Mouse (Mus musculus) heart, embryonic 15.5 days (tissue): ENCODE measurements around the gene Hist1h2bj. TPM values are rescaled to one million over a fixed set of nuclear protein-coding genes. Genes with fewer than 3 reads are reported as not detected.
"Not testable (repeated sequence)": the region's sequence is repeated elsewhere in the genome, so short reads cannot be mapped to it uniquely, and the experiment has no call there.

Experiments
- ATAC-seq: fragments of 200-750 bp; cut with Nextera tagmentation; replicated peaks from 2 replicates; pipeline ENCODE4 v1.8.0; 2017; ENCODE audit warnings: low read depth, moderate TSS enrichment; ENCODE audit not compliant: insufficient number of reproducible peaks, insufficient read depth, low FRiP score
- H3K27ac ChIP-seq: fragments of 300-500 bp; sonication (generic); 2 replicates; pipeline ENCODE4 v1.5.1; 2015; ENCODE audit warnings: mild to moderate bottlenecking, inconsistent platforms
- H3K27me3 ChIP-seq: fragments of 300-500 bp; sonication (generic); 2 replicates; pipeline ENCODE4 v1.6.1; 2015; ENCODE audit warnings: inconsistent platforms
- H3K36me3 ChIP-seq: fragments of 300-500 bp; sonication (generic); 2 replicates; pipeline ENCODE4 v1.6.1; 2015; ENCODE audit warnings: mild to moderate bottlenecking, inconsistent platforms
- H3K4me1 ChIP-seq: fragments of 300-500 bp; sonication (generic); replicated peaks from 2 replicates; pipeline ENCODE4 v1.6.1; 2015; ENCODE audit warnings: inconsistent platforms
- H3K4me2 ChIP-seq: fragments of 300-500 bp; sonication (generic); 2 replicates; pipeline ENCODE4 v1.6.1; 2015; ENCODE audit warnings: inconsistent platforms, mild to moderate bottlenecking, moderate library complexity
- H3K4me3 ChIP-seq: fragments of 300-500 bp; sonication (generic); 2 replicates; pipeline ENCODE4 v1.5.1; 2015; ENCODE audit warnings: mild to moderate bottlenecking, inconsistent platforms
- H3K9ac ChIP-seq: fragments of 300-500 bp; sonication (generic); 2 replicates; pipeline ENCODE4 v1.6.1; 2015; ENCODE audit warnings: mild to moderate bottlenecking, inconsistent platforms
- H3K9me3 ChIP-seq: fragments of 300-500 bp; sonication (generic); replicated peaks from 2 replicates; pipeline ENCODE4 v1.6.1; 2016; ENCODE audit warnings: inconsistent platforms
- WGBS: fragments of 180-500 bp; shearing (Covaris S2); methylation state at CpG from one replicate; pipeline ENCODE4 v1.1.7; 2015; ENCODE audit warnings: mixed read lengths; 5-methylcytosine and 5-hydroxymethylcytosine counted together
- polyA plus RNA-seq: library from polyadenylated mRNA; unstranded; fragments of >200 nt; fragmentation: Nextera tagmentation; extraction: Ambion mirVana; gene quantifications from 2 replicates; pipeline ENCODE4 v1.2.1, GENCODE M21; 2015

The Hist1h2bj gene
- polyA plus RNA-seq, 1 experiment from 2014 or later, result 2.8 TPM

DNA sequence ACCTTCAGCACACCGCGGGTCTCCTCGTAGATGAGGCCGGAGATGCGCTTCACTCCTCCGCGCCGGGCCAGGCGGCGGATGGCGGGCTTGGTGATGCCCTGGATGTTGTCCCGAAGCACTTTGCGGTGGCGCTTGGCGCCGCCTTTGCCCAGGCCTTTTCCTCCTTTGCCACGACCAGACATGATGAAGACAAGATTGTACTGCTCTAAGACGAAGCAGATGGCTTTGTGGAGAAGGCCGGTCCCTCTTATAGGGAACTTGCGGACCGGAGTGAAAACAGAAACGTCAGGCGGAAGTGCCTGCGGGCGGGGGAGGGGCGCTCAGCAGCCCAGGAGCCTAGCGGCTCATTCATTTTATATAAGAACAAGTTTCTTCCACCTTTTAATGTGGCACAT, 1.9 kb upstream of the Hist1h2bj start, which contains the start of gene Hist1h4i:
TSS of gene Hist1h4i (minus strand) at position 221 of the 395 bp plus-strand sequence.
- peak; percentile 57 for ATAC-seq
- not testable (repeated sequence) for H3K36me3 ChIP-seq, H3K27me3 ChIP-seq, H3K9me3 ChIP-seq
- under 1% methylated on average over 27 of the region's 27 CpGs for WGBS
- Histone ChIP-seq H3K4me3 (peak within 1 kb of the TSS; percentile 50), H3K4me1 (peaks cover 31% of the 10 kb centered on the region), H3K9ac (peak within 1 kb of the TSS; percentile 54), H3K4me2 (peak within 1 kb of the TSS; percentile 69), H3K27ac (peak within 1 kb of the TSS; percentile 83)

DNA sequence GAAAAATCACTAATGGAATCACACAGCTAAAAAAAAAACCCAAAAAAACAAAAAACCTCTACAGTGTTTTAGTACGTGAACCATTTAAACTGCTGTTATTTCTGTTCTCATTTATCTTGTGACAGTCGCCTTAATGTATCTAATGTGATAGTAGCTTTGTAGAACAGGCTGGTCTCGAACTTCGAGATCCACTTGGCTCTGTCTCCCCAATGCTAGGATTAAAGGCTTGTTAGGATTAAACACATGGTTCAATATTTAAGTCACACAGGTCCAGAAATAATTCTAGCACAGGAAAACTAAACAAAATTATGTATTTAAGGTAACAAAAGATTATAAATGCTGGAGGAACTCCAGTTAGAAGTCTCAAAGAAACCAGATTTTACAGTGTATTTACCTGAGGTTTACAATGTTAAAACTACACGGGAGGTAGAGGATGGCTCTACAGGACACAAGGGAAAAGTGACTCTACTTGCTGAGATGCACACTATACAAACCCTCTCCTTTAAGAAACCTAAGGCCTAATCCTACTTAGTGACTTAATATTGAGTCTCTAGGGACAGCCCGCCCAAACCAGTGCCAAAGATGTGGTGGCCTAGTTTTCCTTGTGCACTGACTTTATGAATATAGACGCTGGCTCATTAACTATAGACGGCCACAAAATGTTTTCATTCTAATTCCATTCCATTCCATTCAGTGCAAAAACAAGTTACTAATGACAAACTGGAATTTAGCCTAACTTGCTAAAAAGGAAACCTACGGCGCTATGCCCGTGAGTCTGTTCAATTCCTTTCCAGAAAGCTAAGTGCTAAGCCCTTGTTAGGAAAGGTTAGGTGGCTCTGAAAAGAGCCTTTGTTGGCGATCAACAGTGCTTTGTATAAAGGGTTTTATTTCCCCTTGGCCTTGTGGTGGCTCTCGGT, 1.1 kb upstream of the Hist1h2bj start:
- Histone ChIP-seq H3K27ac (peak overlapping the region; percentile 83), H3K4me2 (peak overlapping the region; percentile 69), H3K4me1 (peaks cover 24% of the 10 kb centered on the region), H3K9me3 (no peaks in the 10 kb centered on the region), H3K27me3 (no peaks in the 10 kb centered on the region), H3K4me3 (peak overlapping the region; percentile 46), H3K36me3 (no peaks in the 10 kb centered on the region), H3K9ac (peak overlapping the region; percentile 54)
- WGBS, result 5% methylated on average over 13 of the region's 13 CpGs
- no peak for ATAC-seq

DNA sequence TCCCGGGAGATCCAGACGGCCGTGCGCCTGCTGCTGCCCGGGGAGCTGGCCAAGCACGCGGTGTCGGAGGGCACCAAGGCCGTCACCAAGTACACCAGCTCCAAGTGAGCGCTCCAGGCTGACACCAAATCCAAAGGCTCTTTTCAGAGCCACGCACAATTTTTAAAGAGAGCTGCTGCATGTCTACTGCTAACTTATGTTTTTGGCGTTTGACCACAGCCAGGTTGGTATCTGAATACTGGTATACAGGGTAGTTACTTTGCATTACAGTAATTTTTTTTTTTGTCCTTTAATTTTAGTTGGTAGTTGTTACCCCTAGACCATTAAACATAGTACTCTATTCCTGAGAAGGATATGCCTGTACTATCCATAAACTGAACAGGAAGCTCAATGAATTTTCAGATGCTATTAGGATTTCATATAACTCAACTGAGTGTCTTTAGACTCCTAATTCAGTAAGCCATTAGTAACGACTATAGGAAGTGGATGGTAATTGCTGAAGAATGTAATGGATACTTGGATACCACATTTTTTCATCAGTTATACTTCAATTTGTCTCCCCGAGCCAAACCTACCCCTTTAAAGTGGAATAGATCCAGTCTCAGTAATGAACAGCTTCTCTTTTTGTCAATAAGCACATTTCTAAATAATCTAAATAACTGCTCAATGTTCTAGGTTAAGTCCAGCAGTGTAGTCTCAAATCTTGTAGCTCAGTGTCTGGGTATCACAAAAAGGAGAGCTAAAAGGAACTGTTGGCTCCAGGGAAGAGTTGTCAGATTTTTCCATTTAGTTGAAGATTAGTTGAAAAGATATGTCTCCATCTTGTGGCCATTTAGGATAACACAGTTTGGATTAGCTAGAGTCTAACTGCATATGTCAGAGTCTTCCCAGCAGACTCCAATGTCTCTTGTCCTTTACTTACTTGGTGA, 753 bp downstream of the Hist1h2bj start:
- peak overlapping the region; percentile 46 for H3K4me3 ChIP-seq
- ATAC-seq, result no peak
- H3K36me3 ChIP-seq, result no peaks in the 10 kb centered on the region
- peaks cover 24% of the 10 kb centered on the region for H3K4me1 ChIP-seq
- under 1% methylated on average over 14 of the region's 14 CpGs for WGBS
- H3K27me3 ChIP-seq, result no peaks in the 10 kb centered on the region
- H3K9me3 ChIP-seq, result no peaks in the 10 kb centered on the region
- H3K27ac ChIP-seq, result peak overlapping the region; percentile 86
- H3K9ac ChIP-seq, result peak overlapping the region; percentile 36; the same call in 1 of the 2 replicates
- H3K4me2 ChIP-seq, result peak overlapping the region; percentile 69

DNA sequence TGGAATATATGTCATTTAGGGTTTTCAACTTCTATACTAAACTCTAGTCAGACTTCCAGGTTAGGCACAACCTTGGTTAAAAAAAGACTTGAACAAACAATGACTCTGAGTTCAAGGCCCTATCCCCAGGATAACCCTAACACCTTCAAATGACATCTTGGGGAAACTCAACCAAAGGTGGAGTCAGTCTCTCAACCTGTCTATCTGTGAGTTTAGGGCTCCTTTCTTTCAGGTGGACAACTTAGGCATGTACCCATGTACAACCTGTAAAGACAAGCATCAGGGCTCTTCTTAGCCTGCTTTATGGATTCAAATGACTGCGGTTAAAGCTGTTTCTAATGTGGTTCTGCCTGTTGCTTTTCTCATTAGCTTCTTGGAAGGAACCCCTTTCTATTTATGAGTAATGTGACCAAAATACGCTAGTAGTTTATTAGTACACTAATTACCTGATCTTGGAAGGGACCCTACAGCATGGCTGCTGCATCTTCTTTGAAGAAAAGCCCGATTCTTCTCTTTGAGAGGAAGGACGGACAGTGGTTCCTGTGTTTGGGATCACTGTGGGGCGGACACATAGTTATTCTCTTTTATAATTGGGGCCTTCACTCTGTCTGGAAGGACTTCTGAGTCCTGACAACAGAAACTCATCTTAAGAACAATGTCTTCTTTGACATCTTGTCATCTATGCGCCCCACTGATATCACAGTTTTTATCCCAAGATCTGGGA, 1.6 kb downstream of the Hist1h2bj start:
- H3K4me1 ChIP-seq, result peaks cover 25% of the 10 kb centered on the region
- H3K4me3 ChIP-seq, result no peak overlapping the region
- no peaks in the 10 kb centered on the region for H3K27me3 ChIP-seq
- H3K9me3 ChIP-seq, result no peaks in the 10 kb centered on the region
- no peak overlapping the region for H3K9ac ChIP-seq
- no peak for ATAC-seq
- H3K4me2 ChIP-seq, result peak overlapping the region; percentile 69; the same call in 1 of the 2 replicates
- no peaks in the 10 kb centered on the region for H3K36me3 ChIP-seq
- no peak overlapping the region for H3K27ac ChIP-seq
- 87% methylated on average over 6 of the region's 6 CpGs for WGBS

DNA sequence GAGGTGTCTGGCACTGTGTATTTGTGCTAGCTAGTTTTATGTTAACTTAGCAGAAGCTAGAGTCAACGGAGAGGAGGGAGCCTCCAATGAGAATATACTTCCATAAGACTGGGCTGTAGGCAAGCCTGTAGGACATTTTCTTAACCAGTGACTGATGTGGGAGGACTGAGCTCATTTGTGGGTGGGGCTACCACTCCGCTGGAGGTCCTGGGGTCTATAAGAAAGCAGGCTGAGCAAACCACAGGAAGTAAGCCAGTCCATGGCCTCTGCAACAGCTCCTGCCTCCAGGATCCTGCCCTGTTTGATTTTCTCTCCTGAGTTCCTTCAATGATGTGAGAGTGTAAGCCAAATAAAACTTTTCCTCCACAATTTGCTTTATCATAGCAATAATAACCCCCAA, 2.3 kb downstream of the Hist1h2bj start:
- no peak for ATAC-seq
- no peaks in the 10 kb centered on the region for H3K27me3 ChIP-seq
- no peaks in the 10 kb centered on the region for H3K36me3 ChIP-seq
- no peak overlapping the region for H3K9ac ChIP-seq
- H3K4me2 ChIP-seq, result no peak overlapping the region
- no peaks in the 10 kb centered on the region for H3K9me3 ChIP-seq
- peaks cover 25% of the 10 kb centered on the region for H3K4me1 ChIP-seq
- no peak overlapping the region for H3K4me3 ChIP-seq
- H3K27ac ChIP-seq, result no peak overlapping the region
- WGBS, result 52% methylated on average over 2 of the region's 2 CpGs

DNA sequence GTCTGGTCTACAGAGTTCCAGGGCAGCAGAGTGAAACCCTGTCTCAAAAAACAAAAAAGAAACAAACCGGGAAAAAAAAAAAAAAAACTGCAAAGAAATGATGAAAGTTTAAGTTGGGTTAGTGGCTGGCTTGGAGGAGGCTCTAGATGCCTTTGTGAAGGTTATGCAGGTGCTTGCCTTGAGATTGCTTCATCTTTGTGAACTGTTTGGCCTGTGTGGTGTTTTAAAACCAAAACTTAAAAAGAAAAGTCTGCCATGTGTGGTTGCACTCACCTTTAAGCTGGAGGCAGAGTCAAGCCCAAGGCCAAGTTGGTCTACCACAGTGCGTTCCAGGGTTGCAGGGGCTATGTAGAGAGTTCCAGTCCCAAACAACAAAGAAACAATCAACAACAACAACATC, 6.0 kb downstream of the Hist1h2bj start:
- no peak overlapping the region for H3K4me3 ChIP-seq
- no peaks in the 10 kb centered on the region for H3K27me3 ChIP-seq
- H3K9me3 ChIP-seq, result no peaks in the 10 kb centered on the region
- H3K4me2 ChIP-seq, result no peak overlapping the region
- H3K9ac ChIP-seq, result no peak overlapping the region
- H3K4me1 ChIP-seq, result peaks cover 6% of the 10 kb centered on the region
- no peaks in the 10 kb centered on the region for H3K36me3 ChIP-seq
- no peak overlapping the region for H3K27ac ChIP-seq
- 79% methylated on average over 2 of the region's 2 CpGs for WGBS
- no peak for ATAC-seq

DNA sequence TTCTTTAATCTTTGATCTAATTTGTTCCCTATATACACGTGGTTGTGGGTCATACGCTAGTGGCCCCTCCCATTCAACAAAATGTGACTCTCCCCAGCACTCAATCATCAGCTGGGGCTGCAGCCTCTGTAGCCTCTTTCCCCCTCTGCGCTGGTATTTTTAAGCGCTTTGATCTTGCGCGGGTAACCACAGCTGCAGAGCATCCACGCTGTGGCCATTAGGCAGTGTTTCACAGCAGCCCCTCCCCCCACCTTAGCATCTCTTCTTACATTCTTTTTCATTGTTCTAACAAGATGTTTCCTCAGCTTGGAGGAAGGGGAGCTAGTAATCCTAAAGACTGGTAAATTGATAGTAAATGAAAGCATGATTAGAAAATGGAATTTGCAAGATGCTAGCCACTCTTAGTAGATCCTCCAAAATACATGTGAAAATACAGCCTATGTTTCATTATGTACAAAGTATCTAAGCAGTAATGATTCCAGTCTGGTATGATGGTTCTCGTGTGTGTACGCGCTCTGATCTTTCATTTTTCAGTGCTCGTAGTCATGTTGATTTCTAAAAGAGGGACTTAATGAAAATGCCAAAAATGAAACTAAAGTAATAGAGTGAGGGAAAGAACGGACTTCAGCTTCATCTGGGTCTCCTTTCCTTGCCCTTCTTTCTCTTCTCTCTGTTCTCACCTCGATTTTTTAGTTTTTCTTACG, 6.9 kb downstream of the Hist1h2bj start:
- Histone ChIP-seq H3K27me3 (no peaks in the 10 kb centered on the region), H3K4me1 (peaks cover 6% of the 10 kb centered on the region), H3K9me3 (no peaks in the 10 kb centered on the region), H3K9ac (peak overlapping the region; percentile 29; the same call in 1 of the 2 replicates), H3K36me3 (no peaks in the 10 kb centered on the region), H3K27ac (peak overlapping the region; percentile 85), H3K4me3 (peak overlapping the region; percentile 65), H3K4me2 (peak overlapping the region; percentile 81)
- WGBS, result 1% methylated on average over 14 of the region's 14 CpGs
- no peak for ATAC-seq

DNA sequence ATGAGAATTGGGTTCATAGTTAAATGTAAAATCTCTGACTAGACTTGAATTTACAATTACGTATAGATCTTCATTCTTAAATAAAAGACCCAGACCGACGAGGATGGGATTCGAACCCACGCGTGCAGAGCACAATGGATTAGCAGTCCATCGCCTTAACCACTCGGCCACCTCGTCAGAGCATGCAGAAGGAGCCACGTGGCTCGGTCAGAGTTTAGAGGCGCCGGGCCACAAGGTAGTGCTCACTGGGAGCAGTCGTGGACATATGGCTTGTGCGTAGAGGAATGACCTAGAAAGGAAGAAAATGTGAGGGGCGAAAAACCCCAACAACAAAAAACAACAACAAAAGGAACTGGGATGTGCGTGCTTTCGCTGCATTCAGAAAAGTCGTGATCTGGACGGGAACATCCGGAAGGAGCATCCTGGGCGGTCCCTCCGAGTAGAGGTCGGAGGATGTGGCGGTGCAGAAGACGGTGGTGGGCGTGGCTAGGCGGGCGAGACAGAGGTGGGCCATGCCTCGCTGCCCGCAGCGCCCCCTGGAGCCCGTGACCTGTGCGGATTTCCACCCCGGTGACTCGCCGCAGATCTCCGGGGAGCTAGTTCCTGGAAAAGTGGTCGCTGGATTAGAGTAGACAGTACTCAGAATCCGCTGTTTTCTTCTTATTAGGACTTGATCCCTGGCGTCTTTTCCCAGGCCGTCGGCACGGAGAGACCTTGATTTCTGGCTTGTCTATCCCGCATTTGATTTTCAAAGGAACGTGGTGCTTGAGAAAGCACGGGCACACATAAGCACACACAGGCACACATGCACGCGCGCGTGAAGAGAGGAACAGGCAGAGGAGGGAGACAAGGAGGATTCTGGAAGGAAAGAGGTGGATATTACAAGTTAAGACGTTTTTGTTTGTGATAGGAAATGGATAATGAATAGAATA, 7.8 kb downstream of the Hist1h2bj start:
- Histone ChIP-seq H3K4me1 (peaks cover 6% of the 10 kb centered on the region), H3K4me3 (peak overlapping the region; percentile 65), H3K4me2 (peak overlapping the region; percentile 81), H3K36me3 (no peaks in the 10 kb centered on the region), H3K9ac (peak overlapping the region; percentile 65), H3K27ac (peak overlapping the region; percentile 85), H3K27me3 (no peaks in the 10 kb centered on the region), H3K9me3 (no peaks in the 10 kb centered on the region)
- under 1% methylated on average over 51 of the region's 52 CpGs for whole genome bisulfite sequencing
- peak; percentile 95 for ATAC-seq

DNA sequence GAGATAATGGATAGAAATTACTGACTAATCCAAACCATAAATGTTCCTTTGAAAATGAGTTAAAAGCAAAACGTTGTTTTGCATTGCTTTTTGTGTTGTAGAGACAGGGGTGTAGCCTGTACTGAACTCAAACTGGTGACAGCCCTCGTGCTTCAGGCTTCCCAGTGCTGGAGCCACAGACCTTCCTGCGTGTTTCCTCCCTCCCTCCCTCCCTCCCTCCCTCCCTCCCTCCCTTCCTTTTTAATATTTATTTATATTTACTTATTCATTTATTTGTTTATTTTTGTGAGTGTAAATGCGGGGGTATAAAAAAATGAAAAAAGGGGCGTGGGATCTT, 8.5 kb downstream of the Hist1h2bj start:
- 17% methylated on average over 5 of the region's 5 CpGs for WGBS
- Histone ChIP-seq H3K9me3 (no peaks in the 10 kb centered on the region), H3K4me2 (peak overlapping the region; percentile 81), H3K36me3 (no peaks in the 10 kb centered on the region), H3K27ac (peak overlapping the region; percentile 85), H3K27me3 (no peaks in the 10 kb centered on the region), H3K4me3 (peak overlapping the region; percentile 65), H3K4me1 (peaks cover 6% of the 10 kb centered on the region), H3K9ac (peak overlapping the region; percentile 65; the same call in 1 of the 2 replicates)
- ATAC-seq, result no peak

DNA sequence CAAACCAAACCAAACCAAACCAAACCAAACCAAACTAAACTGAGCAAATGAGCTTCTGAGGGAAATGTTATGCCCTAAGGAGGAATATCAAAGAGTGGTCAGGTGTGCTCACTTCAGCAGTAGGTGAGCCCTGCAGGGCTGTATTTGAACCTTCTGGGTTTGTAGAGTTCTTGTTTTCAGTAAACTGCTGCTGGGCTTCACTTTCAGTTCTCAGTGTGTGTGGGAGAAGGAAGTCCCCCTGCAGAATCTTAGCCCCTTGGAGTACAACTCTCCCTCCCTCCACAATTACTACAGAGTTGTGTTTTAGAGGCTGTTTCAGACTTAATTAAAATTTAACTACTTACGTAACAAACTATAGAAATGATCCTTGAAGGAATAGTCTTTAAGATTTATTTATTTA, 10.7 kb downstream of the Hist1h2bj start:
- H3K36me3 ChIP-seq, result no peaks in the 10 kb centered on the region
- ATAC-seq, result no peak
- peaks cover 6% of the 10 kb centered on the region for H3K4me1 ChIP-seq
- H3K27me3 ChIP-seq, result no peaks in the 10 kb centered on the region
- WGBS, result 91% methylated on average over 1 of the region's 1 CpGs
- H3K9me3 ChIP-seq, result no peaks in the 10 kb centered on the region
- no peak overlapping the region for H3K9ac ChIP-seq
- H3K4me2 ChIP-seq, result no peak overlapping the region
- no peak overlapping the region for H3K4me3 ChIP-seq
- no peak overlapping the region for H3K27ac ChIP-seq
